Mouse (Mus musculus) bone marrow, adult 2 months (tissue): ENCODE results near the gene Cpa1.

ENCODE experiments used
- CTCF ChIP-seq: fragments of 200-500 bp; IDR thresholded peaks from 2 replicates; pipeline ENCODE4 v1.5.1; 2011; ENCODE audit warnings: low read length, control low read depth; ENCODE audit not compliant: control insufficient read depth, insufficient read depth
- POLR2A ChIP-seq: fragments of 200-500 bp; IDR thresholded peaks from 2 replicates; pipeline ENCODE4 v1.6.1; 2011; ENCODE audit warnings: low read depth, mild to moderate bottlenecking, control low read depth, low read length, borderline replicate concordance; ENCODE audit not compliant: control insufficient read depth

DNA sequence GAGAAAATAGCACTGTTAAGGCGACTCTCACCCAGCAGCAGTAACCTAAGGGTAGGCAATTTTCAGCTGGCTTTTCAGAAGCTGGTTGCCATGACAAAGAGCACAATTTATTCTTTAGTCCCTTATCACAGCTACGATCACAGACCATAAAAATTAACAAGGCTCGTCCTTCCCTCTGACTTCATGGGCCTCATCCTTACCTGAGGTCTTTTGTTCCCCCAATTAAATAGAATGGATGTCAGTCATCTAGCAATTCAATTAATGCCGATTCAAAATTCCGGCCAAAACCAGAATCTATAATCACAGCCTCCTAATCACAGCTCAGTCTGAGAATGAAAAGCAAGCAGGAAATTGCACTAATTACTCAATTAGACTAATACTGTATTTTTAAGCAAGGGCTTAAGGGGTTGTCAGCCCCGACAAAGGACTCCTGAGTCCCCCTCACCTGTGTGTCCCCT lies 15.4 kb downstream of the Cpa1 start:
- TF ChIP-seq CTCF (no peak), POLR2A (no peak)
